Mouse (Mus musculus) retina, adult 2 months (tissue): ENCODE data around the gene Nup188.

ENCODE experiments used
- DNase-seq: peaks from one replicate; pipeline ENCODE4 v3.0.0-alpha.2; 2012; ENCODE audit warnings: low read depth, low spot score

Gene Nup188

GRCm38 (mm10) chr2:30256616-30257350 is 29.4 kb upstream of the Nup188 start:
- no peak for DNase-seq

GRCm38 (mm10) chr2:30257699-30258460 is 28.3 kb upstream of the Nup188 start:
- DNase-seq: no peak

GRCm38 (mm10) chr2:30258600-30258999 is 27.6 kb upstream of the Nup188 start:
- no peak for DNase-seq

GRCm38 (mm10) chr2:30259131-30260064 is 26.8 kb upstream of the Nup188 start:
- DNase-seq: no peak

- DNase-seq: no peak
Measured at GRCm38 (mm10) chr2:30261064-30261736, 25.0 kb upstream of the Nup188 start.

- no peak for DNase-seq
Measured at GRCm38 (mm10) chr2:30261921-30262839, 24.0 kb upstream of the Nup188 start.

GRCm38 (mm10) chr2:30262840-30263441 is 23.3 kb upstream of the Nup188 start:
- no peak for DNase-seq

GRCm38 (mm10) chr2:30263811-30264210 is 22.4 kb upstream of the Nup188 start:
- DNase-seq: no peak

- no peak for DNase-seq
Measured at GRCm38 (mm10) chr2:30264671-30265519, 21.3 kb upstream of the Nup188 start.

GRCm38 (mm10) chr2:30265767-30266253 is 20.4 kb upstream of the Nup188 start, which contains the start of gene Phyhd1:
Gene Phyhd1 (plus strand): TSS chr2:30266203.
- no peak for DNase-seq

- peak; percentile 74 for DNase-seq
Measured at GRCm38 (mm10) chr2:30266392-30266941, 19.7 kb upstream of the Nup188 start.

- DNase-seq: no peak
Measured at GRCm38 (mm10) chr2:30267466-30267865, 18.7 kb upstream of the Nup188 start.

- no peak for DNase-seq
Measured at GRCm38 (mm10) chr2:30268371-30268770, 17.8 kb upstream of the Nup188 start.

GRCm38 (mm10) chr2:30269241-30269990 is 16.8 kb upstream of the Nup188 start:
- DNase-seq: no peak

GRCm38 (mm10) chr2:30270134-30270533 is 16.1 kb upstream of the Nup188 start:
- DNase-seq: no peak

GRCm38 (mm10) chr2:30280743-30281142 is 5.5 kb upstream of the Nup188 start, which contains the start of gene Gm28038:
Gene Gm28038 (plus strand): TSS chr2:30281043.
- DNase-seq: no peak

- DNase-seq: no peak
Measured at GRCm38 (mm10) chr2:30281651-30282050, 4.5 kb upstream of the Nup188 start.
